Mouse (Mus musculus) forebrain, embryonic 11.5 days (tissue): ENCODE measurements at regions not wholly inside any gene's neighbourhood (a gene's known extent, or its start where the extent isn't known, plus 50 kb on each side); places are given as distances from the start of the nearest gene placed in this dataset.

ENCODE experiments used
- ATAC-seq: fragments of 200-750 bp; cut with Nextera tagmentation; replicated peaks from 2 replicates; pipeline ENCODE4 v1.8.0; 2017; ENCODE audit warnings: moderate TSS enrichment; ENCODE audit not compliant: low FRiP score
- DNase-seq: peaks from one replicate; pipeline ENCODE4 v3.0.0-alpha.2; 2017; ENCODE audit warnings: low spot score
- H3K27ac ChIP-seq: fragments of 300-500 bp; sonication (generic); 2 replicates; pipeline ENCODE4 v1.5.1; 2014; ENCODE audit warnings: low read depth, low read length
- H3K27me3 ChIP-seq: fragments of 300-500 bp; sonication (generic); 2 replicates; pipeline ENCODE4 v1.6.1; 2014; ENCODE audit warnings: mild to moderate bottlenecking, low read length, mixed read lengths; ENCODE audit not compliant: control insufficient read depth, insufficient read depth
- H3K36me3 ChIP-seq: fragments of 300-500 bp; sonication (generic); 2 replicates; pipeline ENCODE4 v1.6.1; 2014; ENCODE audit warnings: mild to moderate bottlenecking, low read length, moderate library complexity, mixed read lengths; ENCODE audit not compliant: control insufficient read depth, insufficient read depth
- H3K4me1 ChIP-seq: fragments of 300-500 bp; sonication (generic); replicated peaks from 2 replicates; pipeline ENCODE4 v1.6.1; 2014; ENCODE audit warnings: low read length, mixed read lengths; ENCODE audit not compliant: control insufficient read depth, insufficient read depth
- H3K4me2 ChIP-seq: fragments of 300-500 bp; sonication (generic); 2 replicates; pipeline ENCODE4 v1.6.1; 2014; ENCODE audit warnings: low read depth, mild to moderate bottlenecking, low read length, moderate library complexity, mixed read lengths; ENCODE audit not compliant: severe bottlenecking
- H3K4me3 ChIP-seq: fragments of 300-500 bp; sonication (generic); 2 replicates; pipeline ENCODE4 v1.5.1; 2014; ENCODE audit warnings: low read depth, low read length
- H3K9ac ChIP-seq: fragments of 300-500 bp; sonication (generic); 2 replicates; pipeline ENCODE4 v1.6.1; 2014; ENCODE audit warnings: low read length
- H3K9me3 ChIP-seq: fragments of 300-500 bp; sonication (generic); 2 replicates; pipeline ENCODE4 v1.6.1; 2016; ENCODE audit warnings: low read length, mixed read lengths; ENCODE audit not compliant: control insufficient read depth
- WGBS: fragments of 180-500 bp; shearing (Covaris S2); extraction: QIAGEN DNeasy Blood & Tissue Kit; methylation state at CpG from one replicate; pipeline ENCODE4 v1.1.7; 2014; 5-methylcytosine and 5-hydroxymethylcytosine counted together

DNA sequence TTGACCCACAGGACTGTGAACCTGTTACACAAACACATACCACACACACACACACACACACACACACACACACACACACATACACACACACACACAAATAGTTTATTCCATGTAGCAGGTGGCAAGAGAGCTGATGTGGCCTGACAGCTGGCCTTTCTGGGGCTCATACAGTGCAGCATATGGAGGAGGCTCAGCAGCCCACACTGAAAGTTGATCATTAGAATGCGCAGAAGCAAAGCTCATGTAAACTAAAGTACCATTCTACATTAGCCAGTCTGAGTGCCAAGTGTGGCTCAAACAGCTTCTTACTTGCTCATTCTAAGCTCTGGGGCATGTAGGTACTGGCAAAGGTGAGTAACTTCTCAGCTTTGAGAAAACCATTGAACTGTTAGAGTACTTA, 170.2 kb upstream of the Tent5a start:
- Histone ChIP-seq H3K4me1 (peaks cover 2% of the 10 kb centered on the region; the same call in 1 of the 2 replicates), H3K36me3 (no peaks in the 10 kb centered on the region), H3K9ac (no peak overlapping the region), H3K27ac (no peak overlapping the region), H3K4me3 (no peak overlapping the region), H3K9me3 (no peaks in the 10 kb centered on the region), H3K4me2 (no peak overlapping the region), H3K27me3 (no peaks in the 10 kb centered on the region)
- WGBS = 91% methylated on average over 1 of the region's 1 CpGs
- ATAC-seq (peak; percentile 70), DNase-seq (no peak)

DNA sequence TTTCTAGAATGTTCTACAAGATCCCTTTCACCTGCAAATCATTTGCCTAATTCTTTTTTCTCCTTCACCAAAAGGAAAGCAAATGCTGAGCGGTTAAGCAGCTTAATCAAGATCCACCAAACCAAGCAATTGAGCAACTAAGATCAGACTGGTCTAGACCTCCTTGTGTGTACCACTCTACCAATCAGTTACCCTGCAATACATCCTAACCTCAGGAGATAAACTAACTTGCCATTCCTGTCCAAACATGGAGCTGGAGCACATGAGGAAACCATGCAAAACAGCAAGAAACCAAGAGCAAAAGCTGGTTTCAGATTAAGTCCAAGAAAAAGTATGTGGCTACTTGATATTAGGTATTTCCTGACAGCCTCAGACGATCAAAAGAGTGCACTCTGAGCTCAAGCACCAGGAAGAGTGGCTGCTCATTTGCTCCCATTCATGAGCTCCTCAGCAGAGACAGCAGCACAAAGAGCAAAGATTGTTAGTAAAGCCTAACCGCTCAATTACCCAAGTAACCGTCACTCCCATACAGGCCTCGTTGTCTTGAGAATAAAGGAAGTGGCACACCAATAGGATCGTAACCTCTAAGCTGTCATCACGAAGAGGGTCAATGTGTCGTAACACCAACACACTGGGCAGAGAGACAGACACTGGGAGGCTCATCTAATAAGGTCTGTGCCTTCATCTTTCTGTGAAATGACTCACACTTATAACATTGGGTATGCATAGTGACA, 169.5 kb upstream of the Tent5a start:
- Histone ChIP-seq H3K27ac (peak overlapping the region; percentile 26; the same call in 1 of the 2 replicates), H3K36me3 (no peaks in the 10 kb centered on the region), H3K4me3 (no peak overlapping the region), H3K27me3 (no peaks in the 10 kb centered on the region; the same call in 1 of the 2 replicates), H3K4me1 (peaks cover 2% of the 10 kb centered on the region; the same call in 1 of the 2 replicates), H3K4me2 (no peak overlapping the region), H3K9me3 (no peaks in the 10 kb centered on the region), H3K9ac (no peak overlapping the region)
- no peak for DNase-seq
- peak; percentile 89 for ATAC-seq
- 15% methylated on average over 8 of the region's 8 CpGs for WGBS

DNA sequence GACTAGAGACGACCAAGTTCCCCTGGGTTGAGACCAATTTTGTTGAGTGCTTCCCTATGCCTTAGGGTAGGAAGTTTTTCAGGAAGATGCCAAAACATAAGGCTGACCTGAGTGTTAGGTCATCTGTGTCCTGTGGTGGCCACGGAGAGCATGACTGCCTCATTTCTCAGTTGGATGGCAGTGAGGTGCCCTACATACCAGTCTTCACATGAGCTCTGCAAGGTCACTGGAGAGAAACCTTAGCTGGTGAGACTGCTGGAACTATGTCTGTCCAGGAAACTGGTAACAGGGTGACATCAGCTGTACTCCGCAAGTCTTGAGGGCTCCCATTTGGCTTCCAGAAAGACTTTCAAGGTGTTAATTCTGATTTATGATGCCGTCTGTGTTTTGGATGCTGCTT, 167.9 kb upstream of the Tent5a start:
- H3K36me3 ChIP-seq = no peaks in the 10 kb centered on the region
- no peak overlapping the region for H3K27ac ChIP-seq
- no peak overlapping the region for H3K9ac ChIP-seq
- ATAC-seq = no peak
- peaks cover 2% of the 10 kb centered on the region; the same call in 1 of the 2 replicates for H3K4me1 ChIP-seq
- no peak overlapping the region for H3K4me2 ChIP-seq
- peaks cover 5% of the 10 kb centered on the region for H3K27me3 ChIP-seq
- 86% methylated on average over 4 of the region's 4 CpGs for WGBS
- no peaks in the 10 kb centered on the region for H3K9me3 ChIP-seq
- no peak for DNase-seq
- no peak overlapping the region for H3K4me3 ChIP-seq

DNA sequence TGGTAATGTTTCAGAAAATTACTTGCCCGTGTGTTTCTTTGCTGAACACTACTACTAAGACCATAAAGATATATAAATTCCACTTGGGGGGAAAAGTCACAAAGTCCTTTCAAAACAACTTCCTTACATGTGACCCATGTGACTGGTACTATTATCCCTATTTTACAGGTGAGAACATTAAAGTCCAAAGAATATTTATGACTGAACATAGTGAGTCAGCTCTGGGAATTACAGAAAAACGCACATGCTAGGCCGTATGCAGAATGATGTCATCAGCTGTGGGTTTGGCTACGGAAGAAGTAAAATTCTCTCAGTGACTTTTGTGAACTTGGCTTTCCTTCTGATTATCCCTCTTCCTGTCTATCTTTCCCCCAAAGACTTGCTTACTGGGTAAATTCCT, 166.6 kb upstream of the Tent5a start:
- no peaks in the 10 kb centered on the region for H3K9me3 ChIP-seq
- H3K9ac ChIP-seq = no peak overlapping the region
- peaks cover 2% of the 10 kb centered on the region; the same call in 1 of the 2 replicates for H3K4me1 ChIP-seq
- no peak overlapping the region for H3K27ac ChIP-seq
- WGBS = 90% methylated on average over 4 of the region's 4 CpGs
- DNase-seq = no peak
- no peak overlapping the region for H3K4me2 ChIP-seq
- no peaks in the 10 kb centered on the region for H3K36me3 ChIP-seq
- no peak for ATAC-seq
- H3K4me3 ChIP-seq = no peak overlapping the region
- H3K27me3 ChIP-seq = peaks cover 7% of the 10 kb centered on the region

DNA sequence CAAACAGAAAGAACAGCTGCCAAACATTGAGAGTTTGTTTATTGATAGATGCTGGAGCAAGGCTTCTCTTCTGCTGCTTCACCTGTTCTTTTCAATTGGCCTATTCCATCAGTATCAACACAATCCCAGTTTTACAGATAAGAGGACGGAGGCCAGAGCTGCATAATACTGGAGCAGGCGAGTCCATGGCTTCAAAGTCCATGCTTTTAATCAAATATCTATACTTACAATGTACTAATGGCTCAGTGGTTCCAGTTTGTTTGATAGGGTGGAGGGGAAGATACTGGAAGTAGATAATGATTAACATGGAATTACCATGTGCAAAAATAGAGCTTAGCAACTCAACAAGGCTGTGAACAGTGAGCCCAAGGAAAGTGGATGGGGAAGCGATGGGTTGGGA, 163.2 kb upstream of the Tent5a start:
- no peak for ATAC-seq

DNA sequence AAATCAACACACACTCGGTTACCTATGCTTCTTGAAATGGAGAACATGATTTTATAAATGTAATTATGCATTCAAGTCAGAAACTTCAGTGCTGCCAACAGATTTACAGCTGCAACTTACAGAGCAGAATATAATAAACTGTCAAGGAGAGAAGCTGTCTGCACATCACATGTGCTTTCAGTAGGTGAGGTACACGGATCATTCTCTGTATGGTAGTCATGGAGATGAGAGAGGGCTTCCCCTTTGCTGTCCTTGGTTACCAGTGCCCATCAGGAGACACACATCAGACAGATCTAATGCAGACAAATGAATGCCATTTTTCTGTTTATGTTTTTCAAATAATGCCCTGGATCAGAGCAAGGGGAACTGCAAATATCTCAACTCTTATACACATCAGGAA, 160.8 kb upstream of the Tent5a start:
- 36% methylated on average over 2 of the region's 2 CpGs for WGBS
- Histone ChIP-seq H3K9ac (no peak overlapping the region), H3K4me2 (no peak overlapping the region), H3K4me1 (peaks cover 2% of the 10 kb centered on the region; the same call in 1 of the 2 replicates), H3K27ac (no peak overlapping the region), H3K27me3 (peaks cover 17% of the 10 kb centered on the region), H3K36me3 (no peaks in the 10 kb centered on the region), H3K9me3 (no peaks in the 10 kb centered on the region), H3K4me3 (no peak overlapping the region)
- ATAC-seq (peak; percentile 57; the same call in 1 of the 2 replicates), DNase-seq (no peak)

More for the DNA sequence above, 163.2 kb upstream of the Tent5a start:
- Histone ChIP-seq H3K4me2 (no peak overlapping the region), H3K36me3 (no peaks in the 10 kb centered on the region), H3K4me3 (no peak overlapping the region), H3K9ac (no peak overlapping the region), H3K27ac (no peak overlapping the region), H3K4me1 (peaks cover 2% of the 10 kb centered on the region; the same call in 1 of the 2 replicates), H3K9me3 (no peaks in the 10 kb centered on the region), H3K27me3 (peaks cover 13% of the 10 kb centered on the region)
- no peak for DNase-seq
- WGBS = 86% methylated on average over 3 of the region's 3 CpGs

DNA sequence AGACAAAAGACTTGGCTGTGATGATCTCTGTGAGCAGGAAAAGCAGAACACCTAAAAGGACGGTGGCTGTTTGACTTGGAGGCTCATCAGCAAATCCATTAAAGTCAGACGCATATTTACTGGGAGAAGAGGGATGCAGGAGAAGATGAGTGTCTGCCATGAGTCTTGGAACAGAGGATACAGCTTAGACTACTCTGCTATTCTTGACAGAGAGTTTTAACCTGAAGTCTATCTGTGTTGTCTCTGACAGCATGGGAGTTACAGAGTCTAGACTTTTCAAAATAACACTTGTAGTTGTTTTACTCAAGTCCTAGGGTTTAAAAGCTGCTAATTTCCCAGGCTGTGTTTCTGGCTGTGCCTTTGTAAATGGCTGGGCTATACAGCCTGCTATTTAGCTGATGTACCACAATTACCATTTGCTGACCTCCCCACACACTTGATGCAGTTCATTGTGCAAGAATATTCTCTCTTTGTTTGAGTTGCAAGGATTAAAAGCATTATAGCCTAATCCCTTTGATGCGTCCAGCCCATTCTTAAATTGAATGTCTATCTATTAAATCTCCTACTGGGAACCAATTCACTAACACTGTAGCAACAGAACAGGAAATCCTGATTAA, 160.0 kb upstream of the Tent5a start:
- peaks cover 17% of the 10 kb centered on the region for H3K27me3 ChIP-seq
- no peaks in the 10 kb centered on the region for H3K36me3 ChIP-seq
- H3K4me2 ChIP-seq = no peak overlapping the region
- peak; percentile 65 for ATAC-seq
- no peaks in the 10 kb centered on the region for H3K9me3 ChIP-seq
- no peak overlapping the region for H3K27ac ChIP-seq
- no peak overlapping the region for H3K9ac ChIP-seq
- 12% methylated on average over 3 of the region's 3 CpGs for WGBS
- no peak for DNase-seq
- no peak overlapping the region for H3K4me3 ChIP-seq
- peaks cover 2% of the 10 kb centered on the region; the same call in 1 of the 2 replicates for H3K4me1 ChIP-seq

DNA sequence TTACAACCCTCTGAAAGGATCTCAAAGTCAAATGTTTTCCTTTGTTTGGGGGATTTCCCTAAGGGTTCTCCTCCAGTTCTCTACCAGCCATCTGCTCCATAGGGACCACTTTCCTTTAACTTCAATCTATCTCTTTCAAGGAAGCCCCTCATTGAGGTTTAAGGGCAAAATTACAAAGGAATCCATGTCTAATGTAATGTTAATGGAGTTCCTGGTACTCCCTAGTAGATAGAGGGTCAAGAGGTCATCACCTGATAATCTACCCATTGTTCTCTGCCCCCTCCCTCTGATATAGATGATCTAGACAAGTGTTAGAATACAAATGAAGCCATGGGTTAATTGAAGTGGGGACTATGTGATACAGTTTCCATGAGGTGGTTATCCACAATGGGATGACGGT, 158.6 kb upstream of the Tent5a start:
- H3K36me3 ChIP-seq = no peaks in the 10 kb centered on the region
- H3K27ac ChIP-seq = no peak overlapping the region
- 64% methylated on average over 1 of the region's 1 CpGs for WGBS

More for the DNA sequence above, 158.6 kb upstream of the Tent5a start:
- no peak for DNase-seq
- no peak overlapping the region for H3K9ac ChIP-seq
- H3K4me1 ChIP-seq = peaks cover 2% of the 10 kb centered on the region; the same call in 1 of the 2 replicates
- no peaks in the 10 kb centered on the region for H3K9me3 ChIP-seq
- no peak for ATAC-seq
- no peak overlapping the region for H3K4me3 ChIP-seq
- H3K27me3 ChIP-seq = peaks cover 15% of the 10 kb centered on the region
- H3K4me2 ChIP-seq = no peak overlapping the region
